Mouse (Mus musculus): ENCODE measurements around the gene Abi3bp.

DNA sequence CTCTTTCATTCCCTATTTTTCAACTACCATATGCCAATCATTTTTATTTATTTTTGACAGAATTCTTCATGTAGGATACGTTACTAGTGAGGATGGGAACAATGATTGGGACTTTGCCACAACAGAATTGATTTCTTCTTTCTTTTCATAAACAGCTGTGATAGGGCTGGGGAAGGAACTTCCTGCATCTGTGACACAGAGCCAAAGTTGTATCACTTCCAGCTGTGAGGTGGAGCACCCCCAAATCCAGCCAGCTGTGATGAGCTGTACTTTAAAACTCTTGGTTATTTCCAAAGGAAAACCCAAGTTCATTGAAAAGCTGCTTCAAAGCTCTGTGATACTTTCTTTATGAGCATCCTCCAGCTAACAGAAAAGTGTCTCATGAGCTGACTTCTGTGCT lies 101.9 kb downstream of the Abi3bp start:
- TF ChIP-seq ZC3H11A (IDR thresholded peaks at IDR 0.05; ENCODE audit: borderline replicate concordance, low read depth, low read length): no peak
- TF ChIP-seq ZNF384 (IDR thresholded peaks at IDR 0.05; ENCODE audit: low read depth, low read length): no peak
- TF ChIP-seq MAFK (IDR thresholded peaks at IDR 0.05; ENCODE audit: insufficient read depth, low read depth, low read length): no peak
